Mouse (Mus musculus) urinary bladder, postnatal 25 days (tissue): ENCODE measurements around the gene Tcf19.
"Not testable (repeated sequence)": the region's sequence is repeated elsewhere in the genome, so short reads cannot be mapped to it uniquely, and the experiment has no call there.

Source experiments
- DNase-seq: peaks from one replicate; pipeline ENCODE4 v3.0.0; 2022; ENCODE audit warnings: low spot score

Gene Tcf19

DNA sequence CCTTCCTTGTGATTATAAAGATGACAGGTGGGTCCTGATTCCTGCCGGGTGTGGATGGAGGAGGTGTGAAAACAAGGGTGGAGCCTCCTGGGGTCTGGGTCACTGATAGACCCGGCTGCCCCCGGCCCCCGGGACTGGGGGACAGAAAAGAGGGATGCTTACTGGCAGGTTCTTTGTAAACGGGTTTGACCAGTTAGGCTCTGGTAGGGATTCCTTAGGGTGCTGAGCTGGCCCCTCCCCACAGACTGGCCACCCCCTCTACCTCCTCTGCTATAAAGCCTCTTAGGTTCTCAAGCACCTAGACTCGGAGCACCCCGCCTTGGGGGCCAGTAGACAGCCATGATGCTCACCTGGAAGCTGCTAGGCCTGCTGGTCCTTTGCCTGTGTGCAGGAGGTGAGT is 16.3 kb upstream of the Tcf19 start, which contains the start of gene Psors1c2:
Gene Psors1c2, plus strand, starts transcription at position 301 of the 400 bp plus-strand sequence.
- no peak for DNase-seq

DNA sequence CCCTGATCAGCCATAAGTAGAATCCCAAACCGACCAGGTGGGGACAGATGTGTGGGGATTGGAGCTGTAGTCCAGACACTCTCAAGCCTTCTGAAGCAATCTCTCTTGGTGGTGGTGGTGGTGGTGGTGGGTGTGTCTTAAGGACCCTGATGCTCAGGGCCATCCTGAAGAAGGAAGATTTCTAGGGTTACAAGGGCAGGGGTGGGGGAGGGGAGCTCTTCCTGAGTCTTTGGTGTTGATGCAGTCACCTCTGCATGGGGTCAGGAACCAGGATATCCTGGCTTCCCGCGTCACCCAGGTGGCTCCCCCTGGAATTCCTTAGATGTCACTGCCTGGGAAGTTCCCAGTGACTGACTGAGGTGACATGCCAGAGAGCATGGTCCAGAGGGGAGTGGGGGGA is 15.7 kb upstream of the Tcf19 start:
- DNase-seq, result no peak

DNA sequence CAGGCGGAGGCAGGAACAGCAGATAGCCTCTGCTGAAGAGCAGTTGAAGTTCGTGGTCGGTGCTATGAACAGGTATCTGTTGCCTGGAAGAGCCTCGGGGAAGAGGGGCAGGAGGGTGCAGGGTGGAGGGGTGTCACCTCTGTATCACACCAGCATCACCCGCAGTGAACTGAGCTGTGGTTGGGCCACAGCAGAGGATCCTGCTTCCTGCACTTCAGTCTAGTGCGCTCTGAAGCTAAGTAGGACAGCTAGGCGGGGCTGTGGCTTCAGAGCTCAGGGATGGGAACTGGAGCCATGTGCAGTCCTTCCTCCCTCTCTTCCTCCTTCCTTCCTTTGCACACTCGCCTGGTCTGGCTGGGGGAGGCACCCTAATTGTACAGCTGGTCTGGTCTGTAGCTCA is 10.0 kb upstream of the Tcf19 start:
- DNase-seq, result no peak

DNA sequence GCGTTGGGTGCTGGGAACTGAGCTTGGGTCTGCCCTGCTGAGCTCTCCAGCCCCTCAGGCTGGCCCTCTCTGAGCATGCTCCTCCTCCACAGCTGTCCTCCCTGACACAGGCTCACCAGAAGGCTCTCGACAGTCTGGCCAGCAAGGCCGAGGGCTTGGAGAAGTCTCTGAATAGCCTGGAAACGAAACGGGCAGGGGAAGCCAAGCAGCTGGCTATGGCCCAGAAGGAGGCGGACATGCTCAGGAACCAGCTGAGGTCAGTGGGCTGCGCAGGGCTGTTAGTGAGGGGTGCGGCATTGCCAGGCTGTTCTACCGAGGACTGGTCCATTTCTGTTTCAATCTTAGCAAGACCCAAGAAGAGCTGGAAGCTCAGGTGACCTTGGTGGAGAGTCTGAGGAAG is 7.7 kb upstream of the Tcf19 start:
- DNase-seq, result no peak

DNA sequence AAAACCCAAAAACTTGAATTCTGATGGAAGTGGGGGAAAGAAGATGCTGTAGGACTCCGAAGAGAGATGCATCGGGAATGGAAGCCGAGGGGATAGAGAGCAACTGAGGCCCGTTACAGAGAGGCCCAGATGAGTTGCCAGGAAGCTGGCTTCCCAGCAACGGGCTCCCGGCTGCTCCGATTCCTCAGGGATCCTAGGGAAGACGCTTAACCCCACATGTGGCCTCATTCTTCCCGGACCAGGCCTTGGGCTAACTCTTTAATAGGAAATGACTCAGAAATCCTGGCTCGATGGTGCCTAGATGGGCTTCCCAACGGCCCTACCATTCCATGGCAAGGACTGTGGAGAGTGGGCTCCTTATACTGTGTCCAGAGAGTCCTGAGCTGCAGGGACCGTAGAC is 902 bp upstream of the Tcf19 start:
- no peak for DNase-seq

DNA sequence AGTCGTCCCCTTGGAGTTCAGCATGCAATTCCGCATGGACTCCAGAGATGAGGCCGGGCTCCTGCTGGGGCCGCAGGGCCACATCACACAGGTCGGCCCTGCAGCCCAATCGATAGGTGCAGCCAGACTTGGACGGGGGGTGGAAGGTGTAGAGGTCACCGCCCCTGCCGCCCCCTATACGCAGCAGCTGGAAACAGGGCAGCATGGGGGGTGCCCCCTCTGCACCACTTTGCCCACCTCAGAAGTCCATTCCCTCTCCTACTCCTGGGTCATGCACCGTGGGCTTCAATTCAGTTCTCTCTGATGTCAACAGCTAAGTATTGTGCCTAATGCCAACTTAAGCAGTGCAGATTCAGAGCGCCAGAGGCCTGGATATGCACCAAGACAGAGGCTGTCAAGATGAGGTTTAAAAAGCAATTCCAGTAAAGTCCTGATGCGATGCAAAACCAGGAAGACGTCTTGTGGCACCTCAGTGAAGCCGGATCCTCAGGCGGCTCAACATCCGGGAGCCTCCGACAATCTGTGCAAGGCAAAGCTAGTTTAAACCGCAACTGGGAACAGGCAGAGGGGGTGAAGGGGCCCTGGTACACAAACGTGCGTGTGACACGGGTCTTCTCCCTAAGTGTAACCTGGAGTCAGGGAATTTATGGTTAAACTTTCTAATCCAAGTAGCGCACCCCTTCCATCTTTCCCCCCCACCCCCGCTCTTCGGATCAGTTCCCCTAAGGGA is 548 bp downstream of the Tcf19 start:
- DNase-seq, result no peak

DNA sequence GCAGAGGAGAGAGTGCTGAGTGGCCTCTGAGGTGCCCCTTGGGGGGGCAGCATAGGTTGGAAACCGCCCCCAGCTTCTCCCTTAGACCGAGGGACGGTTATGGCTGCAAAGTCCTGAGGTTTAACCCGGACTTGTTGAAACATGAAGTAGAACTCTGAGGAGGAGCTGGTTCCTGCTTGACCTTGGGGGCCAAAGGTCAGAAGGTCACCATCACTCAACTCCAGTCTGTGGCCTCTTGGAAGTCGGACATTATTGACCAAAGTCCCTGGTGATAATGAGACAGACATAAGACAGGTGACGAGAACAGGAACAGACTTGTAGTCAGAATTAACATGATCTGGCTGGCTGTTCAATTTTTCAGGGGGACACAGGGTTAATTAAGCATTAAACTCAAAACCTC is 1.9 kb downstream of the Tcf19 start:
- DNase-seq, result no peak

DNA sequence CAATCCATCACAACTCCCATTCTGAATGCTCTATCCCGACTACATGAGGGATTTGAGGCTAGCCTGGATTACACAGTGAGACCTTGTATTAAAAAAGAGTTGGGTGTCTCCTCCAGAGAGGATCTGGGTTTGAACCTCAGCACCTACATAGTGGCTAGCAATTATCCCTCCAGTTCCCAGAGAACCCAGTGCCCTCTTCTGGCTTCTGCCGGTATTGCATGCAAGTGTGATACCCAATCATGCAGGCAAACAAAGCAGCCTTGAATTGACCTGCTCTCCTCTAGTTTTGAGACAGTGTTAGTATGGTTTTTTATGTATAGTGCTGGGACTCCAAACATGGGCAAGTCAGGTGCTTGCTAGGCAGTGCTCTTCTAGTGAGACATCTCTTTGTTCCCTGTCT is 2.7 kb downstream of the Tcf19 start:
- DNase-seq, result peak; percentile 69

DNA sequence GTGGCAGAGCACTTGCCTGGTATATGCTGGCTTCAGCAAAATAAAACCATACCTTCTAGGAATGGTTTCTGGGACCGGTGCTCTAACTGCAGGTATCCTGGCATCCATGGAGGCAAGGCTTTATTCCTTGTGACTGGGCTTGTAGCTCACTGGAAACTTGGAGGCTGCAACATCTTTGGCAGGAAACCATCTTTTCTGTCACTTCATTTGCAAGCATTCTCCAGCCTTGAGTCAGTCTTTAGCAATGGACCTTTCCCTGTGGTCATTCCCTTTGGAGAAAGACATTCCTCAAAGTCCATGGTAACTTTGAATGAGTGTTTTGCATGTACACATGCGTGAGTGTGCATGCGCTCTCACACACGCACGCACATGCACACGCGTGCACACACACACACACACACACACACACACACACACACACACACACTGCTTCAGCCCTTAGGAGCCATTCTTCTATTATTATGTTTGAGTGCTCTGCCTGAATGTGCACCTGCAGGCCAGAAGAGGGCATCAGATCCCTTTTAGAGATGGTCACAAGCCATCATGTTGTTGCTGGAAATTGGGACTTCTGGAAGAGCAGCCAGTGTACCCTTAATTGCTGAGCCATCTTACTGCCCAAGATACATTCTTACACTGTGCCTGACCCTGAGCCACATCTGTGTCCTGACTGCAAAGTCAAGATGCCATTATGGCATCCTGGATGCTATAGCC is 3.6 kb downstream of the Tcf19 start:
- no peak for DNase-seq

DNA sequence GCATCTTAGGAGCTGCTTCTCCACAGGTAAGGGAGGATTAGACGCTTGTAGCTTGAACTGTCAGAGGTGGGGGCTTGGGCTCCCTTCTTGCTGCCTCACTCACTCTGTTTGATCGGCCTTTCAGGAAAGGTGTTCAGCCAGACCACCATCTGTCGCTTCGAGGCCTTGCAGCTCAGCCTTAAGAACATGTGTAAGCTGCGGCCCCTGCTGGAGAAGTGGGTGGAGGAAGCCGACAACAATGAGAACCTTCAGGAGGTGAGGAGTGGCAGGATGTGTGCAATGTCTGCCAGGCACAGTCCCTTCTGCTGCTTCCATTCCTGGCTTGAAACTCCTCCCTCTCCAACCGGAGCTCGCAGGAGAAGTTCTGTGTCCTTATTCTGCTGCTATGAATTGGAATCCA is 7.3 kb downstream of the Tcf19 start:
- DNase-seq, result no peak

DNA sequence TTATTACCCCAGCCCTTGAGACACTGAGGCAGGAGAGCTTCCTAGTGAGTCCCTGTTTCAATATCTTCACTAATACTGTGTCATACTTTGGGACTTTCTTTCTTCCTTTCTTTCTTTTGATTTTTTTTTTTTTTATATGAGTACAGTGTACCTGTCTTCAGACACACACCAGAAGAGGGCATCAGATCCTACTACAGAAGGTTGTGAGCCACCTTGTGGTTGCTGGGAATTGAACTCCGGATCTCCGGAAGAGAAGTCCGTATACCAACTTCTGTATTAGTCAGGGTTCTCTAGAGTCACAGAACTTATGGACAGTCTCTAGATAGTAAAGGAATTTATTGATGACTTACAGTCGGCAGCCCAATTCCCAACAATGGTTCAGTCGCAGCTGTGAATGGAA is 8.3 kb downstream of the Tcf19 start:
- DNase-seq, result not testable (repeated sequence)

DNA sequence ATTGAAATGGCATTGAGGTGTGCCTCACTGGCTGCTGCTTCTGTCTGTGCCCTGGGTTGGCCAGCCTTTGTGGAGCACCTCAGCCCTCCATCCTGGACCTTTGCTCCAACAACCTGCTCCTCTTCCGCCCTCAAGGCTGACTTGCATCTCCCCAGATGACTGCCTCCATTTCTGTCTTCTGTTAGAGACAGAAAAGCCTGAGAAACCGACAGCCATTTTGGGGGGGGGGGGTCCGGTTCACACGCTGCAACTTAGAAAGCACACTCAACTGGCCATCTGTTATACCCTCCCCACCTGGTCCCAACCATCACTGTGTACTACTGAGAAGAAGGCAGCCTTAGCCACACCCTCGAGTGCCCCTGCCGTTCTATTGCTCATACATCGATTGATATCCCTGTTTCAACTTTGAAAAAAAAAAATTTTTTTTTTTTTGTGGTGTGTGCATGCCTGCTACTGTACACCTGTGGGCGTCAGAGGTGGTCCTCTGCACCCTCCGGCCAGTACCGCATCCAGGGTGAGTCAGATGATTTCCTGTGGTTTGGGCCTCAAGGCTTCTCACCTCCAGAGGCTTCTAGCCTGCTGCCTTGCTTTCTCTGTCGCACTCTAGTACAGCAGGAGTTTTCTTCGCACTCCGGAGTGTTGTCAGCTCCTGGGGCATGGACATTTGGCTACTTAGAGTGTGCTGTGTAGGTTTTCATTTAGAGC is 8.9 kb downstream of the Tcf19 start:
- DNase-seq, result no peak

DNA sequence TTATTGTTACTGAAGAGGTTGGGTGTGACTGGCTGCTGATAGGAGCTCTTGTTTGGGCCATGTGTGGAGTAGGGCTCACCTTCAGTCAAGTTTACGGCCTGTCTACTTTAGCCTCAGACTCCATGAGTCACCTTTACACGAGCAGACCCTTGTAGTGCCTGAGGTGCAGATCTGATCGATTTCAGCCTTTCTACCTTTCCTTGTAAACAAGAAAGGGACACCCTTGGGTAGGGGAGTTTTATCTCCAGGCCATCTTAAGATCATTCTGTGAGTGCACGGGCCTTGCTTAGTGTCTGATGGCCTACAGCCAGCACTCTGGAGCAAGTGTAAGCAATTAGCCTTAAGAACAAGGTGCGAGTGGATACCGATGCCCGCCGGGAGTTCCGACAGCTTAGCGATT is 9.7 kb downstream of the Tcf19 start:
- no peak for DNase-seq

DNA sequence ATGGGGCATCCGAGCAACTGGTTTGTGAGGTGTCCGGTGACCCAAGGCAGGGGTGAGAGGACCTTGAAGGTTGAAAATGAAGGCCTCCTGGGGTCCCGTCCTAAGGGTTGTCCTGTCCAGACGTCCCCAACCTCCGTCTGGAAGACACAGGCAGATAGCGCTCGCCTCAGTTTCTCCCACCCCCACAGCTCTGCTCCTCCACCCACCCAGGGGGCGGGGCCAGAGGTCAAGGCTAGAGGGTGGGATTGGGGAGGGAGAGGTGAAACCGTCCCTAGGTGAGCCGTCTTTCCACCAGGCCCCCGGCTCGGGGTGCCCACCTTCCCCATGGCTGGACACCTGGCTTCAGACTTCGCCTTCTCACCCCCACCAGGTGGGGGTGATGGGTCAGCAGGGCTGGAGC is 10.8 kb downstream of the Tcf19 start, which contains the start of gene Pou5f1:
Gene Pou5f1, plus strand, starts transcription at position 243 of the 400 bp plus-strand sequence.
- no peak for DNase-seq

DNA sequence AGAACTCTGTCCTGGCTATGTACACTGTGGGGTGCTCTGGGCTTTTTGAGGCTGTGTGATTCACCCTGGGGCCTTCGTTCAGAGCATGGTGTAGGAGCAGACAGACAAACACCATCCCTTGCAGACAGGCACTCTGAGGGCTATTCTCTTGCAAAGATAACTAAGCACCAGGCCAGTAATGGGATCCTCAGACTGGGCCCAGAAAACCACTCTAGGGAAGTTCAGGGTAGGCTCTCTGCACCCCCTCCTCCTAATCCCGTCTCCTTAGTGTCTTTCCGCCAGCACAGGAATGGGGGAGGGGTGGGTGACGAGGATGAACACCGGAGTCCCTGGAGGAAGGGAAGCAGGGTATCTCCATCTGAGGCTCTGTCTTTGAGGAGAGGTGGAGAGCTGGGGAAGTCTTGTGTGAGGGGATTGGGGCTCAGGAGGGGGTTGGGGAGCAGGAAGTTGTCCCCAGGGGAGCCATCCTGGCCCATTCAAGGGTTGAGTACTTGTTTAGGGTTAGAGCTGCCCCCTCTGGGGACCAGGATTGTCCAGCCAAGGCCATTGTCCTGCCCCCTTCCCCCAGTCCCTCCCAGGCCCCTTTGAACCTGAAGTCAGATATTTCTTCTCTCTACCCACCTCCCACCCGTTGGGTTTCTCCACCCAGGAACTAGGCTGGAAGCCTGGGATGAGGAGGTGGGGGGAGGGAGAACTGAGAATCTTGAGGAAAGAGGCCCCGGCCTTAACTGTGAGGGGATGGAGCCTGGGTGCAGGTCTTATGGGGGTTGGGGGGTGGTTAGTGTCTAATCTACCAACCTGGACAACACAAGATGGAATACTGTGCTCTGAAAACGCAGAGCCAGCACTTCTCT is 11.8 kb downstream of the Tcf19 start:
- no peak for DNase-seq

DNA sequence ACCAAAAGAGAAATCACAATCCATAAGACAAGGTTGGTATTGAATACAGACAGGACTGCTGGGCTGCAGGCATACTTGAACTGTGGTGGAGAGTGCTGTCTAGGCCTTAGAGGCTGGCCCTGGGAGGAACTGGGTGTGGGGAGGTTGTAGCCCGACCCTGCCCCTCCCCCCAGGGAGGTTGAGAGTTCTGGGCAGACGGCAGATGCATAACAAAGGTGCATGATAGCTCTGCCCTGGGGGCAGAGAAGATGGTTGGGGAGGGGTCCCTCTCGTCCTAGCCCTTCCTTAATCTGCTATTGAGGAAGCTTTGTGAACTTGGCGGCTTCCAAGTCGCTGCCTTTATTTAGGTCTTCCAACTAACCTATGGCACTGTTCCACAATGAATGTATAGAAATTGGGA is 12.8 kb downstream of the Tcf19 start:
- DNase-seq, result no peak

DNA sequence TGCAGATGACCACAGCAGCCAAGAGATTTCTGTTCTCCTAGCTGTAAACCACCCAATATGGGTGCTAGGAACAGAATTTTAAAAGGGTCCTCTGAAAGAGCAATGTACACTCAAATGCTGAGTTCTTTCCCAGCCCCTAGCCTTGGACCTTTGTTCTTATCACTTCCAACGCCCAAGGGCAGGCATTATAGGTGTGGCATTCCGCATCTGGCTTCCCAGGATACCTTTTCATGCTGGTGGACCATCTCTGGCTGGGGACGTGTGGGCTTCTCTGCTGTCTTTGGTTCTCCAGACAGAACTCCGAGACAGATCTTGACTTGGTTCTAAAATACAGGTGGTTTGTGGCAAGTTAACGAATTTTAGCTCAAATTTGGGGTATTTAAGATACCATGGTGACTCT is 13.9 kb downstream of the Tcf19 start:
- DNase-seq, result no peak

DNA sequence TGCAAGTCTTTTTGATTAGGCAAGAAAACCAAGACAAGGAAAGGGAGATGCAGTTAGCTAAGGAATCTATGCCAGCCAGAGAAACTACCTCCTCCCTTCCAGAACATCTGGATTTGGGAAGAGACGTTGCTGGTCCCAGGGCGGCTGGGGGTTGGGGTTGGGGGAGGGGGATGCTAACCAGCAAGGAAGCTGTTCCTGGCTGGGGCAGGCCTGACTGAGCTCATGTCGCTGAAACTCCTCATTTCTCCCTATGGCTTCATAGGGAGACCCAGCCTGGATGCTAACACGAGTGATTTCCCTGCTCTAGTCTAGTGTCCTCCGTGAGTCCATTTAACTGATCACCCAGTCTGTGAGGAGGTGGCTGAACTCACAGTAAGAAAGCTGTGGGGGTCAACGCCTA is 14.4 kb downstream of the Tcf19 start:
- DNase-seq, result no peak

DNA sequence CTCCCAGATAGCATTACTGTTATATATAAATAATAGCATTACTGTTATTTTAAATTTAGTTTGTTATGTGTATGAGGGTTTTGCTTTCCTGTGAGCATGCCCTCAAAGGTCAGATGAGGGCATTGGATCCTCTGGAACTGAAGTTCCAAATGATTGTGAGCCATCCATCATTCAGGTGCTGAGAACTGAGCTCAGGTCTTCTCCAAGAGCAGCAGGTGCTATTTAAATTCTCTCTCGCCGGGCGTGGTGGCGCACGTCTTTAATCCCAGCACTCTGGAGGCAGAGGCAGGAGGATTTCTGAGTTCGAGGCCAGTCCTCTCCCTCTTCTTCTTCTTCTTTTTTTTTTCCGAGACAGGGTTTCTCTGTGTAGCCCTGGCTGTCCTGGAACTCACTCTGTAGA is 19.5 kb downstream of the Tcf19 start:
- no peak for DNase-seq

DNA sequence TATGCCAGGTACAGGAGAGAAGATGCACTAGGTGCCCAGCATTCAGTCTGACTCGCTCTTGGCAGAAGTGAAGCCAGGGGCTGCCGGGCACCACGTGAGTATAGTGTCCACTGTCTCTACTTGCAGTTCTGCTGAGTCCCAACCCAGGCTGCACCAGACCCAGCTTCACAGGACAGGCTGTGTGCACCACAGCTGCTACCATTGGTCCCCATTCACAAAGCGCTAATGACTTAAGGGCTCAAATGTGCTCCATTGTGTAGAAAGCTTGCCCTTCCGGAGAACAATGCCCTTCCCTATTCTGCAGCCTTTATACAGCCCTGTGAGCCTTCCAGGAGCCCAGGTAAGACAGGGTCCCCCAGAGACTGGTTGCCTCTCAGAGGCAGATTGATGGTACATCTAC is 26.3 kb downstream of the Tcf19 start:
- DNase-seq, result no peak

DNA sequence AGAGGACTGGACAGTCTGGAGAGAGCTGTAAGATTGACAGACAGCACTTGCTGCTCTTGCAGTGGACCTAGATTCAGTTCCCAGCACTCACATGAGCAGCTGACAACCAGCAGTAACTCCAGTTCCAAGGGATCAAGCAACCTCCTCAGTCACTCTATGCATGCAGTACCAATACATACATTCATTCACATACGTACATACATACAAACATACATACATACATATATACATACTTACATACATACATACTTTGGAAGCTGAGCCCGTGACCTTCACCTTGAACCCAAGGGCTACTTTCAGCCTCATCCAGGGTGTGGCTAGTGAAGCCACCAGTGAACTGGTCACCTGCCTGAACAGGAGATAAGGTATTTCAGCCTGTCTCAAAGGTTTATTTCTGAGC is 28.6 kb downstream of the Tcf19 start:
- no peak for DNase-seq

DNA sequence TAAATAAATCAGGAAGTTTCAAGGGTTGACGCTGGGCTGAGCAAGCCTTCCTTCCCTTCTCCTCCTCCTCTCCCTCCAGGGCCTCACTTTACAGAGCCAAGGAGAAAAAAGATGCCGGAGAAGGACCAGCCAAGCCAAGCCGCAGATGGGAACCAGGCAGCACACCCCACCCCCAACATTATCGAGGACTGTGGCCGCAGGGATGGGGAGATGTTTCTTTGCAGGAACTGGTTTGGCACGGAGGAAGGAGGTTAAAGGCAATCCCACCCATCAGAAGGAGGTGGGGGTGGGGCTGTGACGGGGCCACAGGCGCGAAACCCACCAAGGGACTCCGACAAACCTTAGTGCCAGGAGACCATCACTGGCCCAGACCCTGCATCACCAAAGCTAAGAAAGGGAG is 29.9 kb downstream of the Tcf19 start:
- no peak for DNase-seq
